Mouse (Mus musculus) right cerebral cortex, adult 2 months (tissue): ENCODE measurements at regions not wholly inside any gene's neighbourhood (a gene's known extent, or its start where the extent isn't known, plus 50 kb on each side); places are given as distances from the start of the nearest gene placed in this dataset.

ENCODE experiments used
- DNase-seq, 2 experiments: peaks; one replicate each; pipeline ENCODE4 v3.0.0; 2021 to 2022; ENCODE audit warnings: low spot score in 2 of 2

DNA sequence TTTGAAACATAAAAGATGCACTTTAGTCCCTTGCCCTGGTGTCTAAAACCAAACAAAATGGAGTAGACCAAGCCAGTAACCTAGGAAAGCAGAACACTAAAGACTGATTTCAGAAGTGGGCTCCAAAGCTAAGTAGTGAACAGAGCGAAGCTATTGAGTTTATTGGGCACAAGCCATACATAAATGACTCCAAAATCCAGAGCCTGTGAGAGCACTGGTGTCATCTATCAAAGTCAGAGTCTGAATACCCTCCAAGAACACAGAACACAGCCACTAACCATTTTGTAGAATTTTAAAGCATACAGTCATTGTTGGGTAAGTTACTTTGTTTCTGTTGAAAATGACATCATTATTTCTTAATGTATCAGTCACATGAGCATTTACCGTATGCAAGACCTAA is 175.0 kb upstream of the Lrig3 start:
- DNase-seq: no peak

DNA sequence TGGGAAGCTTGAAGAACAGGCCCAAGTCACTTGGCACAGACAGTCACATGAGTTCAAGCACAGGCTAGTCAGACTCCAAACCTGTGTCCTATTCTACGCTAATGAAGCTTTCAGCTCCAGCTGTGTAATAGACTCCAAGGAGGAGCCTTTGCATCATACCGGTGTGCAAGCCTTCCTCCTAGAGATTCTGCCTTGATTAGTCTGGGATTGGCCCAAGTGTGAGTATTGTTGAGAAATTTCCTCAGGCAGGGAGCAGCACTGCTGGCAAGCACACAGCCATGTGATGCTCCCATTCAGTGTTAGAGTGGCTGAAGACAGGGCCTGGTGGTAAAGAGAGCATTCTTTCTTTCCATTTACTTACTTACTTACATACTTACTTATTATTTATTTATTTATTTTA is 171.5 kb upstream of the Lrig3 start:
- no peak for DNase-seq

DNA sequence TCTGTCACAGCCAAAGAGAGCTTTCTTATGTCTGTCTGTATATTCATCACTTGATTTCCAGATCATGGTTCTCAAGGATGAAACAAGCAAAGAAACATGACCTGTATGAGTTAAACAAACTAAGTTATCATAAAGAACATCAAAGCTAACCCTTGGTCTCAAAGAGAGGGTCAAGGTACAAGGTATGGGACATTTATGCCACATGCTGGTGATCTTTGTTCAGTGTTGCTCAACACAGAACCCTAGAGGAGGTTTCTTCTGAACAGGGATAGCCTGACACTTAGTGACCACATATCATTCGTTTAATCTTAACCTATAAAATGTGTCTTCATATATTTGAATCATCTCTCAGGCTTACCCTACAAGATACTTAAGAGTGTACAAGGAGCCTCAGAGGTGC is 170.6 kb upstream of the Lrig3 start:
- DNase-seq: no peak

DNA sequence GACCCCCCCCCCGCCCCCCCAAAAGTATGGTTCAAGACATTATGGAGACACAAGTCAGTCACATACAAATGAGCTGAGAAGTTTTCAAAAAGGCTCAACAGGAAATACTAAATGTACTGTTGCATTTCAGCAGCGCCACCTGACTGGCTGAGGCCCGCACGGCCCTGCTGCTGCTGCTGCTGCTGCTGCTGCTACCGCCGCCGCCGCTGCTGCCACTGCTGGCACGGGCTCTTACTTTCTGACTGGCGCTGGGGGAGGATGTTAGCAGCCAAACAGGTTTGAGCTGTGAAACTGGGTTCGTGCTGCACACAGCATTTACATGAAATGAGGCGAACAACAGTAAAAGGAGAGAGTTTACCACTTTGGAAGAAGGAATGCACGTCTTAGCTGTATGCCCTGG is 167.3 kb upstream of the Lrig3 start:
- no peak for DNase-seq

DNA sequence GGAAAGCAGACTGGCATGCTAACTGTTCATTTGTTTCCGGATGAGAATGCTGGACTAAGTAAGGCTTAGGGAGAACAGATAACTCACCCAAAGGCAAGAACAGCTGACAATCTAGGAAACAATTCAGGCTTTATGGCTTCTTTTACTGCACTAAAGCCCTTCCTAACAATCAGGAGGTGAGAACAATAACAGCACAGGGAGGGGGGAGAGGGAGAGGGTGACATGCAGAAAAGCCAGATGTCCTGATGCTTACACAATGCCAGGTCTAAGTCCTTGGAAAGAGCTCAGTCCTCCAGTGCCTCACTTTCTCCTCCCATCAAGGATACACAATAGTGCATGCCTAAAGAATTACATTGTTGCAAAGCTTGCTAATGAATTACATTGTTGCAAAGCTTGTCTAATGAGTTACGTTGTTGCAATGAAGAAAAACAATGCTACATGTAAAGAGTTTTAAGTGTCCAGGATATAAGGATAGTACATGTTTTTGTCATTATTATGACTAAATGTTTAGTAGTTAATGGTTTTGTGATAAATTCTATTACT is 165.3 kb upstream of the Lrig3 start:
- no peak for DNase-seq

DNA sequence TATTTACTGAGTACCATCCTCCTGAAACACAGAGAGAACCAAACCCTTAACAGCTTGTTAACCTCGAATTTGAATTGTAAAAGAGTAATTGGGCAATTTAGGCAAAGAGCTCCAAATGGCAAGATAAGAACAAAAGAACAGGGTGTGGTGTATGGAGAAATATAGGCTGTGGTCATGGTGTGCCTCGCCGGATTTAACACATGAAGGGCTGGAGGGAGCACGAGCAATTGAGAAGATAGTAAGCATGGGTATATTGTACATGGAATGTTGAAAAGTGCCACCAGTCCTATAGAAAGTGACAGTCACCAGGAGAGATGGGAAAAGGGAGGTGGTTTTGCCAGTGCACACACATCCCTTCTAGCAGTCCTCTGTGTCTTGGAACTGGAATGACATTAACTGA is 164.5 kb upstream of the Lrig3 start:
- DNase-seq: no peak

DNA sequence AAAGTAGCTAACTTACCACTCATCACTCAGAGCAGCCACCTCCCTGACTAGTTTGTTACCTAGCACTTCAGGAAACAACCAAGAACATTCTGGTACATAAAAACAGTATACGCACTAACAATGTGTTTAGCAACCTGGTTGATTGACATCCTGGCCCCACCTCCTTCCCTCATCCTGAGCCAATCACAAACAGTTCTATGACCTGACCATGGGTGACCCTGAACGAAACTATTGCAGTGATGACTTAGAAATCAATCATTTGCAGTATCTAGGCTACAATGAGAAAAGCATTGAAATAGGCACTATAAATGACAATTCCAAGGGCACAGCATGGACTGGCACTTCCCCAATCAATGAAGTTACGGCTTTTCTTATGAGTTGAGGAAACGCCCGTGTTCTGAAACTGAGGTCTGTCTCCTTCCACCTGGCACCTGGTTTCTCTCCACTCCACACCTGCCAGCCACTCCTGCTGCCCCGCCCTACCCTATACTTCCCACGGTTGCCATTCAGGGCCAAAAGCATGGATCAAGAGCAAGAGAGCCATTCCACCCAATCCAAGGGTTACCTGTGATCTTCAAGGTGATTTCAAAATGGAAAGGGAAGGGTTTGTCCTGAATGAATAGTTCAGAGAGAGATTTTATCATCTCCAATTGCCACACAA is 162.9 kb upstream of the Lrig3 start:
- no peak for DNase-seq

DNA sequence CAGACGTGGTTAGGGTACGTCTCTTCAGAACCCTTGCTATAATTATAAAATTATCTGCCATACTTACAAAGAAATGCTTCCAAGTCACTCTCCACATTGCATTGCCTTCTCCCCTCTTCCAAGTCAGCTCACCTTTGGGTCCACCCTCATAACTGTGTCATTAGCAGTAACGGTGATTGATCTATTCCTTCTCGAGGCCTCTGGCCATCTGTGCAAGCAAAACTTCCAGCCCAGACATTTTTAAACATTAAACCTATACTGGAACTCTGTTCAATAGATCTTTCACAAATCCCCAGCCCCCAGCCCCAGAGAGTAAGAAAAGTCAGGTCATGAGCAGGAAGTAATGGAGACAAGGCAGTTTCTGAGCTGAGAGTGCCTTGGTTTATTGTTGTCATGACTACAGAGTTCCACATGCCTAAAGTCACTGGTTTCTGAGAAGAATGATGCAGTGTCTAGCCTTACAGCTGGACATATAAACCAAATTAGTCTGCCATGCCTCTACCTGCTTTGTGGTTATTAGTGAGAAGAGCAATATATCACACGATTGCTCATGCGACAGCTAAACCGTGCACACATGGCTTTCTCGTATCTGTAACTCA is 156.1 kb upstream of the Lrig3 start:
- no peak for DNase-seq

DNA sequence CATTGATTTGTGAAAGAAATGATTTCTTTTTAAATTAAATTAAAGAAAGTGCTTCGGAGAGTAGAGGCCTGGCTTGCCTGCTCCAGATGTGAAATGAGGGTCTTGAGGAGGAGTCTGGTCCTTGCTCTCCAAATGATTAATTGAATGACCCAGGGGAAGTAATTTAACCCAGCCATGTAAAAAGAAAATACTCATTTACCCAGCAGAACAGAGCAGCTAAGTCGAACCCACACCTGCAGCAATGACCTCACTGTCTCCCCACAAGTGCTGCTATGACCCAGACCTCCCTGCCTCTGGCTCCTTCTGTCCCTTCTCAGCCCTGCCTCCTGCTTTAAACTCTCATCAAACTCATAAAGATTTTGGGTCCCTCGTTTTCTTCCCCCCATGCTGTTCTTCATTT is 155.4 kb upstream of the Lrig3 start:
- DNase-seq: no peak

DNA sequence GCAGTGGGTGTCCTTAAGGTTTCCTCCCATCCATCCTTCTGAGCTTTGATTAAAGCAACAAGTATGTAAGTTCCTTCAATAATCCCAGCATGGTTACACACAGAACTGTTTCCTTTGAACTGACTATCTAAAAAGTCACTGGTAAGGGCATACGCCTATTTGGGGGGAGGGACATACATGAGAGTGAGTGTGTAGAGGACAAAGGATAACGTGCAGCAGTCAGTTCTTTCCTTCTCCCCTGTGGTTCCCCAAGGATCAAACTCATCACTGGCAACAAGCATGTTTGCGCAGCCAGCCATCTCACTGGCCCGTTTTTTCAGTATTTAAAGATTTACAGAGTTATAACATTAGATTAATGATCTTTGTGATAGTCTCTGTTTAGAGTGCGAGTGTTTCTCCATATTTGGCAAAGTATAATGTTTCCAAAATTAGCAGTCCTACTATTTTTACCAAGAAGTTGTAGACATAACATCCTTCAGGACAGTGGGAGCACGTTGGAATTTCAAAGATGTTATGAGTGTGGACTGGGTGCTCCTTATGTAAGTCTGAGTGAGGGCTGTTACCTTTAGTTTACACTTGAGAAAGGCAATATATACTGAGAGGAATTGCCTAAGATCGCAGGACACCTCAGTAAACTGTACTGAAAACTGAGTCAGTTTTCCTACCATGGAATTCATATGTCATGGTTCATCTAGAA is 151.6 kb upstream of the Lrig3 start:
- no peak for DNase-seq

DNA sequence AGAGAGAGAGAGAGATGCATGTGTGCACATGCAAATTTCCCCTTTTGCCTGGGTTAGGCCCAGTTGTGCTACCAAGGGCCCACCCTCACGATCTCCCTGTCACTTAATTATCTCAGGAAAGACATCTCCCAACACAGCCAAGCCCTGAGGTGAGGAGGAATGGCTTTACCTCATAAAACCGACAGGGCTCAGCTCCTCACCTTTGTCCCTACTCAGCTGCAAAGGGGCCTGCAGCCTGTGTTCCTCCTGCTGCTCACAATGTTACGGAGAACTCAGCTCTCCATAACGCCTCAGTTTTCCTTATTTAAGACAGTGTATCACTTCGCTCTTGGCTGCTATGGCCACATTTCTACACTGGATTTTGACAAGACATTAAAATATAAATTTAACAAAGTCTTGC is 133.8 kb upstream of the Lrig3 start:
- no peak for DNase-seq

DNA sequence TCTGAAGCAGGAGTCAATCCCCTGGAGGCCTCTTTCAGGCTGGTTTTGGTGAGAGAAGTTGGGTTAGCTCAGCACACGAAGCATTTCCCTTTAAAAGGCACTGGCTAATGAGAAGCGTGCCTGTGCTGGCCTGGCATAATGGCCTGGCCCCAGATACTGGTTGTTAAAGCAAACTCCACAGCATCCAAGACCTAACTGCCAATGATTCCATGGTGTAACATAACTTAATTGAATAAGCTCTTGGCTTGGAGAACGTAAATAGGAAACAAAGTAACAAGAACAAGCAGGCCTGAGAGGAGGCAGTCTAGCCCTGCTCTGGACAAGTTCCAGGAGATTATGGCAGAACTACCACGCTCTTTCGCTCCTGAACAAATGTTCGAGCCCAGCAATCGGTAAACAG is 133.2 kb upstream of the Lrig3 start:
- DNase-seq: no peak

DNA sequence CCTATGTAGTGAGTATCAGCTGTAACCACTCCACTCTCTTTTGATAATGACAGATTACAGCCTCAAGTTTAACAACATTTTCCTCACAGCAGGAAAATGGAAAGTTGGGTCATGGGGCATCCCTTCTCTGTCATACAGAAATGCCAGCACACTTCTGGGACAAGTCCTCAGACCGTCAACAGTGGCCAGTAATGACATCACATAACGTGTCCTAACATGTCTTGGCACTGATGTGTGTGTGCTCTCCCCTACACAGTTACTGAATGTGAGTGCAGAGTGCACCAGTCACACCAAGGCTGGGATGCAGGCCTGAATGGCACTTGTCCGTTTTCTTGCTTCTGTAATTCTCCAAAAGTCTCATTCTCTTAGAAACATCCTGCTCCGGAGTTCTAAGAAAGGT is 132.0 kb upstream of the Lrig3 start:
- no peak for DNase-seq

DNA sequence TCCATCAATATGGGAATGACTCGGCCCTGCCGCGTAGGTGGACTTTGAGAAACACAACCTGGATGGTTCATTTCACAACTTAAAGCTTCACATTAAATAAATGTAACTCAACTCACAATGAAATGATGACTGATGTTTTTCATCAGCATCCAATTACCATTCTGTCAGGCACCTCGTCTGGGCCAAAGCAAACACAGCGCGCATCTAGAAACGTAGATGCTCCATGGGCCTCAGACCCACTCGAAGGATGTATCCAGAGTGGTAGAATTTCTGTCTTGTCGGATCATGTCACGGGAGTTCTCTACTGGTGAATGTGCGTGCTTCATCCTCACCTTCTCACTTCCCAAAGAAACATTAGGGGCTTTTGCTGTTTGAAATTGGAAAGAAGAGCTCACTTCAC is 127.0 kb upstream of the Lrig3 start:
- DNase-seq: no peak

DNA sequence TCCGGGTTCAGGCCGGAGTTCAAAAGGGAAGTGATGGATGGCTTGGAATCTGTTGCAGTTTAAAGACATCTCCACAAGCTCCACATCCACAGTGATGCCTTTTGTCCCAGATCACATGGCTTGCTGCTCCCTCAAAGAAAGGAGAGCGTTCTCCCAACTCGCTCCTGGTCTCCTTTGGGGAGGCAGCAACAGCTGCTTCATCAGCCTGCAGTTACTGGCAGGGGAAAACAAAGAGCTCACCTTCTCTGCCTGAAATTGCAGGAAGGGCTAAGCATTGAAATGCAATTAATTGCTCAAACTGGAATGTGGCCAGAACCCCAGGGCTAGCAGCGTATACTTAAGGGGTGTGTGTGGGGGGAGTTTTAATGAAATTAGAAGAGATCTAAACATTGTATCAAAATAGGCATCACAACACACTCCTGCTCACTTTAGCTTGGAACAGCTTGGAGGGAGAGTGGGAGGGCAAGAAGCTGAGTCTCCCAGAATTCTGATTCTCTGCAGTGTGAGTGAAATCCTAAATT is 126.3 kb upstream of the Lrig3 start:
- DNase-seq: peak; percentile 48 to 55

DNA sequence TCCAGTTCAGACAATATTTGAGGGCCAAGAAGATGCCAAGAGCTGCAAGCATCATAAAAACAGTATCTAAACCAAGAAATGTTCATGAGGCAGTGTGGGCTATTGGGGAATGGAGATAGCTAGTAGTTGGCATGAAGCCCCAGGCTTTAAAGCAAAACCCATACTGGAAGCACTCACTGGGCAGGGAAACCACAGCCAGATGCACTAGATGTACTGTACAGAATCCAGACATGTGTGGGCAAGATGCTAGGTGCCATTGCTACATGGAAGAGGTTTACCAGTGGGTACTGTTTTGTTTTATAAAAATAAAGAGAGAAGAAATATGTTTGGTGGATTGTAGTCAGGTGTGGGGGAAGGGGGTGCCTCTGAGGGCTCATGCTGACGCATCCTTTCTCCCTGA is 125.6 kb upstream of the Lrig3 start:
- peak in 1 of 2 experiments; percentile 16 for DNase-seq

DNA sequence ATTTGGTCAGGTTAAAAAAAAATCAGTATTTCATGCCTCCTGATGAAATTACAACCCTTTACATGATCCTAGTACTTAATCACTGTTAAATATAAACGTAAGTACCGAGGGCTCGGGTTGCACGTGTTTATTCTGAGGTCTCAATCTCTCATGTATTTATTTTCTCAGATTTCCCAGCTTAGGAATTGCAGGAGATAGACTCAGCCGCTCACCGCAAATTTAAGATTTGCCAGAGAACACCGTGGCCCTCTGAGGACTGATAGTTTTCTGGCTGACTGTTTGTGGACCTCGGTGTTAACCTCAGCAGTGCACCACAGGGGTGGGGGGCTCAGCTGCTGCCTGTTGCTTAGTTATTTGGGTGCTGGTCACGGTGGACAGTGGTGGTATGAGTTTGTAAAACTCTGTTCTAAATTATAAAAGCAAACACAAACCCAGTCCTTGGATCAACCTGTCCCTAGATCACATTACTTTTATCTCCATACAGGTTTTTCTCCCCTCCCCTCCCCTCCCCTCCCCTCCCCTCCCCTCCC is 121.6 kb upstream of the Lrig3 start:
- no peak for DNase-seq

DNA sequence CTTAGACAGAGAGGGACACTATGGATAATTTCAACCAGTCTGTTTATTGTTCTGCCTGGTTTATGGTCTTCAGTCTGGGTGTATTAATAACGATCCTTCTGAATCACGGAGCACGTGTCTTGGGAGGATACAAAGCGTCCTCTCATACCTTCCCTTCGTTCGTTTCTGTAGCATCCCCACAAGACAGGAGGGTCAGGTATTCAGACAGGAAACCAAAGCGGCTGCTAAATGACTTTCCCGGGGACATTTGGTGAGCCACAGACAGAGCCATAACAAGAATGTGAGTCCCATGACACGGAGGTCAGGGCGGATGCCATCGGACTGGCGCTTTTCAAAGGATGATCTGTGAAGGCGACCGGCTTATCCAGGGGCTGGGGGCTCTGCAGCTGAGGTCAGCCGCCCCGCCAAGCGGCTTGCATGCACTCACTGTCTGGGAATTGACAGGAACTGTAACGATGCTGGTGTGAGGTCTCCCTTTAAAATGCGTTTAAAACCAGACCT is 120.9 kb upstream of the Lrig3 start:
- no peak for DNase-seq

DNA sequence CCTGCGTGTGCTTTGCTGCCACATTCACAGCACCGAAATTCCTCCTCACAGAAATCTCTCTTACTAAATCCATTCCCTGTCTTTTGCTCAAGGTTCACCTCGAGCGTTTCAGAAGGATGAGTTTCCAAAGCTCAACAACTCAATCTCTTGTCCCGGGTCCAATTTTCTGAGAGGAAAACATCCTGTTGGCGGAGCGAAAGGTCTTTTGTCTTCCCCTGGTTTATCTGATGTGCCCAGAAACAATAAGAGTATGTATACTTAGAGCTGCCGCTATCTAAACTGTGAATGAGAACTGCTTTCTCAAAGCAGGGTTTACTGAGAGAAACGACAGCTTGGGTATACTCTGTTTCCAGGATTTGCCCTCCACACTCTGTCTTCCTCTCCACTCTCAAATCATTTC is 115.6 kb upstream of the Lrig3 start:
- DNase-seq: no peak

DNA sequence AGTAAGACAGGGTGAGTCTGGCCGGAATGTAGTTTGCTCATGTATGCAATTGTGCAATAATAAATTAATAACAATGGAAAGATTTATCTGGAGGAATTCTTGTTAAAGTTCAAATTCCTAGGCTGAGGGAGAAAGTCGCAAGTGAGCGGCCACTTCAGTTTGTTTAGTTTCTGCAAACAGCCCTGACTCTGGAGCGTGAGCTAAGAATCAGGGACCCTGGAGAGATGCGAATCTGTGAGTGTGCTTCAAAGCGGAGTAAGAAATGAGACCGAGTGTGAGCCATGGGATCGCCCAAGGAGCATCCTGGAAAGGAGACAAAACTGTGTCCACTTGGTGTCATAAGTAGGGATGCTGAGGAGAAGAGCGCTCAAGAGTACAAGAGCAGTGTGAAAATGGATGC is 104.2 kb upstream of the Lrig3 start:
- no peak for DNase-seq

DNA sequence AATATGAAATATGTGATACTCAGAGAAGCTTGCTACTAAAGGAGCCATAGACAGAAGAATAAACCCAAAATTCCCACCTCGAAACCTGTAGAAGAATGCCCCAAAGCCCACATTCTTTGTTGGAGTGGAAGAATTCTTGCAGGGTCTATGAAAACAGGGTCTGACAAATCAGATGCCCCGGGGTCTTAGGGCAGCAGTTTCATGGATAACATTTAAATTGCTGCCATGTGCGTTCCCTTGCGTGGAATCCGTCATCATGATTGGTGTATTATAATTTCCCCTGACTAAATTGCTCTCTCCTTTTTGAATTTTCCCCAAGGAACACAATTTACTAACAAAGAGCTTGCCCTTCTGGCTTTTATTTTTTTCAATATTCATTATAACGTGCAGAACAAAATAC is 99.6 kb upstream of the Lrig3 start:
- DNase-seq: no peak

DNA sequence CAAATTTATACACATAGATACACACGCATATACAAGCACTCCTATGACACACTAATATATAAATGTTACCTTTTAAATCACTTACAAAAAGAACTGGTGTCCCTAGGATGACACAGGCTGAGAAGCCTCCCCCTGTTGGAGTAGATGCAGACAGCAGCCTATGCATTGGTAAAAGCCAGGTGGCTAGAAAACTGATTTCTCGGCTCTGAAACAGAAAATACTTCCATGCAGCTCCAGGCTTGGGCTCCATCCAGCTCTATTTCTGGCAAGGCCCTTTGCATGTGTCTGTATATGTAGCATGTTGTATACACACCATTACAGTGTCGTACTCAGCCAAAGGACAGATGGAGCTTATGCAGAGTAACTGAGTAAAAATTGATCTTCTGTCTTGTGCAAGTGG is 81.4 kb upstream of the Lrig3 start:
- DNase-seq: no peak

DNA sequence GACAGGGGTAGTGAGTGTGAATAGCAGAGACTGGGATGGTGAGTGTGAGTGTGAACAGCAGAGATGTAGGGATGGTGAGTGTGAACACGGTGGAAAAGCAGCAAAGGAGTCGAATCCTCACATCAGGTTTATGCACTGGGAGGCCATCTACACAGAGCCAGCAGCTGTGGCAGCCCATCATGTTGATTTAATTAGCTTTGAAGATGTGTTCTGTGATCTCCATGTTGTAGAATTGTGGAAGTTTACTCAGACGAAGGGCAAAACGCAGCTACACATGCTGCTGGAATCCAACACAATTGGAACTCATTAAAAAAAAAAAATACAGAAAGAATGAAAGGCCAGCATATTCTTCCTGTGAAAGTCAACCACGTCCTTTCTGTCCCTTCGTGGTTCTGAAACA is 80.2 kb upstream of the Lrig3 start:
- DNase-seq: no peak
